Mouse (Mus musculus) heart, embryonic 14.5 days (tissue): ENCODE measurements around the gene Plxnc1. TPM values are rescaled to one million over a fixed set of nuclear protein-coding genes. Genes with fewer than 3 reads are reported as not detected.

Experiments
- ATAC-seq: fragments of 200-750 bp; cut with Nextera tagmentation; 2 replicates; pipeline ENCODE4 v1.8.0; 2017; ENCODE audit warnings: low read depth, moderate TSS enrichment; ENCODE audit not compliant: insufficient number of reproducible peaks, insufficient read depth, low FRiP score
- H3K27ac ChIP-seq, 2 experiments: fragments of 200-500 bp in 1 of 2; fragments of 300-500 bp in 1 of 2; sonication (generic) in 1 of 2; replicated peaks in 1 of 2; 2 replicates each; pipeline ENCODE4 v1.5.1; 2012 to 2014; ENCODE audit warnings: low read depth in 2 of 2, low read length in 2 of 2, control low read depth in 1 of 2, mild to moderate bottlenecking in 1 of 2, mixed read lengths in 1 of 2; ENCODE audit not compliant: control insufficient read depth in 1 of 2, insufficient read depth in 1 of 2
- H3K27me3 ChIP-seq: fragments of 300-500 bp; sonication (generic); 2 replicates; pipeline ENCODE4 v1.6.1; 2014; ENCODE audit warnings: mild to moderate bottlenecking, low read length, control low read depth; ENCODE audit not compliant: control insufficient read depth, insufficient read depth
- H3K36me3 ChIP-seq: fragments of 300-500 bp; sonication (generic); 2 replicates; pipeline ENCODE4 v1.6.1; 2014; ENCODE audit warnings: mild to moderate bottlenecking, control low read depth, low read length, mixed read lengths; ENCODE audit not compliant: control insufficient read depth, insufficient read depth
- H3K4me1 ChIP-seq, 2 experiments: fragments of 200-500 bp in 1 of 2; fragments of 300-500 bp in 1 of 2; sonication (generic) in 1 of 2; 2 replicates each; pipeline ENCODE4 v1.6.1; 2012 to 2014; ENCODE audit warnings: low read length in 2 of 2, control low read depth in 1 of 2, mixed read lengths in 1 of 2; ENCODE audit not compliant: control insufficient read depth in 2 of 2, insufficient read depth in 2 of 2
- H3K4me2 ChIP-seq: fragments of 300-500 bp; sonication (generic); 2 replicates; pipeline ENCODE4 v1.6.1; 2014; ENCODE audit warnings: mild to moderate bottlenecking, low read length
- H3K4me3 ChIP-seq, 2 experiments: fragments of 200-500 bp in 1 of 2; fragments of 300-500 bp in 1 of 2; sonication (generic) in 1 of 2; 2 replicates each; pipeline ENCODE4 v1.5.1; 2012 to 2014; ENCODE audit warnings: low read length in 2 of 2, mild to moderate bottlenecking in 2 of 2, control low read depth in 1 of 2, low read depth in 1 of 2, moderate library complexity in 1 of 2; ENCODE audit not compliant: control insufficient read depth in 1 of 2, insufficient read depth in 1 of 2
- H3K9ac ChIP-seq: fragments of 300-500 bp; sonication (generic); 2 replicates; pipeline ENCODE4 v1.6.1; 2014; ENCODE audit warnings: mild to moderate bottlenecking, low read length
- H3K9me3 ChIP-seq: fragments of 300-500 bp; sonication (generic); 2 replicates; pipeline ENCODE4 v1.6.1; 2016; ENCODE audit warnings: low read length, control low read depth; ENCODE audit not compliant: control insufficient read depth
- WGBS: fragments of 180-500 bp; shearing (Covaris S2); extraction: QIAGEN DNeasy Blood & Tissue Kit; methylation state at CpG from one replicate; pipeline ENCODE4 v1.1.7; 2014; 5-methylcytosine and 5-hydroxymethylcytosine counted together
- polyA plus RNA-seq: library from polyadenylated mRNA; unstranded; fragments of >200 nt; fragmentation: Nextera tagmentation; extraction: Ambion mirVana; gene quantifications from 2 replicates; pipeline ENCODE4 v1.2.1, GENCODE M21; 2014

Plxnc1 gene
- polyA plus RNA-seq, 1 experiment from 2014 or later, result 6.9 TPM

DNA sequence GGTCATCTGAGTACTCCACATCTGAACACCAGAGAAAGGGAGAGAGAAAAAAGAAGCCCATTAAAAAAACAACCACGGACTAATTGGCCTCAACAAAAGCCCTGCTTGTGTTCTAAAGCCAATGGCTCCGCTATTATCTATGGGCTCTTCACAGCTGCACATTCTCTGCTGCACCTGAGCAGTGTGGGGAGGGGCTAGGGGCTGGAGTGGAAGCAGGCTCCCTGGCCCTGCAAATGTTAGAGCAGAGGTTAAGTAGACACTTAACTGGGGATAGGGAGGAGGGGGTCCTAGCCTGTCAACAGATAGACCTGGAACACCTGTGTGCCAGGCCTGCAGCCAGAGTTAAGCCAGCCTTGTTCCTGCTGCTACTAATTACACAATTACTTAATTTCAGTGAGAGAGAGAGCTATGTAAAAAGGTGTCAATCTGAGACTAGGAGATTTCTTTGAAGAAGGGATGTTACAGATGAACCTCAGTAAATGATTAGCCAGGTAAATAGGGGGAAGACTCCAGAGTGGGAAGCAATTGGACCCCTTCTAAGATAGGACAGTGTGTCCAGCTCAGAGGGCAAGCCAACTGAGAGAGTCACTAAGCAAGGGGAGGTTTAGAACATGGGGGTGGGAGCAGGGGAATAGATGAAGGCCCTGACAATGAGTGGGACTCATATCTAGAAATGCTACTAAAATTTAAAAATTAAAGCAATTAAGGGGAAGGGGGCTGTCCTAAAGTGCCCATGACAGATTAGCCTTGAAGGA, 145.0 kb downstream of the Plxnc1 start:
- H3K4me1 ChIP-seq, result peaks cover 17 to 35% of the 10 kb centered on the region in 2 experiments
- WGBS, result 38% methylated on average over 2 of the region's 2 CpGs

DNA sequence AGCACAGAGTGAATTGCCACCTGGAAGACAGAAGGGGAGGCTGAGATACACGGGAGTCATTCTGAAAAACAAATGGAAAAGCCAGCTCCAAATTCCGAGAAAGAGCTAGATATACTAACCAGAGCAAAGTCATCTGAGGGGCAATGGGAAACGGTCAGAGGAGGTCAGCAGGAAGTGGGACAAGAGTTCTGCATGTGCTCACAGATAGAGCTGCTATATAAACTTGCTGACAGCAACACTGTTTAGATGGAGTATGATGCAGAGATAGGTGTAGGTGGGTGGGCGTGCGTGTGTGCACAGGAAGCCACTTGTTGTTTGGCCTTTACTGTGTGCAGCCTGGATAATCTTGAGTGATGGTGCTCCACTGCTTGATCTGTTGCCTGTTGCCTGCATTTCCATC, 146.5 kb downstream of the Plxnc1 start:
- WGBS, result 30% methylated on average over 5 of the region's 5 CpGs
- Histone ChIP-seq H3K4me1 (peaks cover 14 to 32% of the 10 kb centered on the region in 2 experiments), H3K27me3 (no peaks in the 10 kb centered on the region), H3K36me3 (peaks cover 10% of the 10 kb centered on the region; the same call in 1 of the 2 replicates), H3K27ac (no peak overlapping the region), H3K9ac (no peak overlapping the region), H3K4me2 (no peak overlapping the region), H3K9me3 (no peaks in the 10 kb centered on the region), H3K4me3 (no peak overlapping the region)
- no peak; the same call in 1 of the 2 replicates for ATAC-seq

More for the DNA sequence above, 145.0 kb downstream of the Plxnc1 start:
- Histone ChIP-seq H3K36me3 (peaks cover 3% of the 10 kb centered on the region; the same call in 1 of the 2 replicates), H3K9me3 (no peaks in the 10 kb centered on the region), H3K27ac (no peak overlapping the region), H3K4me3 (no peak overlapping the region), H3K27me3 (no peaks in the 10 kb centered on the region), H3K9ac (no peak overlapping the region), H3K4me2 (no peak overlapping the region)
- no peak for ATAC-seq

DNA sequence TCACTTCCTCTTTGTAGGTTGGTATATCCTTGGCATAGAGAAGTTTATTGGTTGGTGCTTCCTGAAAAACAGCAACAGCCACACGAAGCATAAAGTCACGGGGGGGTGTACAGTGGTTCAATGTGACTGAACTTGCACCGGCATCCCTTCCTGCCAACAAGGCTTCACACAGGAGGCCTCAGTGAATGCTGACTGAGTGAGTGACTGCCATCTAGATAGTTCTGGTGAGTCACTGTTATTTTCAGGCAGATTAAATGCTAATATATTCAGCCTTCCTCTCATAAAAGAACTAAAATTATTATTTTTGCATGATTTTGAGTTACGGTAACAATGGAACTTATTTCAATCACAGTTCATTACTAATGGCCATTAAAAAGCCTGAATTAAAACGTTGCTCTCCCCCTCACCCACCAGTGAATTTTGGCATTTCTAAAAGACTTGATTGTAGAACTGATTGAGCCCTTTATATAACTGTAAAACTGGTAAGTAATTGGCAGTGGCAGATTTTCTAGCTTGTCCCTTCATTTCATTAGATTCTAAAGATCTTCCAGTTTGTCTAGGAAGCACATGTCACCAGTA, 149.9 kb downstream of the Plxnc1 start:
- Histone ChIP-seq H3K27ac (no peak overlapping the region), H3K4me1 (peaks cover 8 to 13% of the 10 kb centered on the region in 2 experiments), H3K4me3 (no peak overlapping the region), H3K27me3 (no peaks in the 10 kb centered on the region), H3K9ac (no peak overlapping the region), H3K9me3 (no peaks in the 10 kb centered on the region), H3K36me3 (peaks cover 20% of the 10 kb centered on the region), H3K4me2 (no peak overlapping the region)
- 87% methylated on average over 5 of the region's 5 CpGs for WGBS
- ATAC-seq, result no peak

DNA sequence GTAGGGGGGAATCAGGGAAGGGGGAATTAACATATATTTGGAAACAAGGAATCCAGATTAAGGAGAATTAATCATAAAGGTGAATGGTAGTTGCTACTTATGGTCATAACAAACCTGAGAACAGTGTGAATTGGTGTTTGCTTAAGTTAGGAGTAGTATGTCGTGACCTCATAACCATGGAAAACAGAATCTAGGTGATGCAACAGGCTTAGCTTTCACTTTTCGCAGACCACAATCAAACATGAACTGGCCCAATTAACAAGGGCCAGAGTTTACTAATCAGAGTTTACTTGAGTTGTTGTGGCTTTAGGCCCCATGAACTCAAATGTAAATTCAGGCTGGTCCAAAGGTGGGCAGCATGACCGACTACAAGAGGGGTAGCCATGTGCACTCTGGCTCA, 150.7 kb downstream of the Plxnc1 start:
- H3K4me3 ChIP-seq, result no peak overlapping the region
- no peak for ATAC-seq
- no peak overlapping the region for H3K9ac ChIP-seq
- no peaks in the 10 kb centered on the region for H3K27me3 ChIP-seq
- 92% methylated on average over 3 of the region's 3 CpGs for WGBS
- no peaks in the 10 kb centered on the region for H3K9me3 ChIP-seq
- H3K27ac ChIP-seq, result no peak overlapping the region
- H3K4me1 ChIP-seq, result peaks cover 4 to 11% of the 10 kb centered on the region in 2 experiments
- H3K36me3 ChIP-seq, result peaks cover 22% of the 10 kb centered on the region
- no peak overlapping the region for H3K4me2 ChIP-seq

DNA sequence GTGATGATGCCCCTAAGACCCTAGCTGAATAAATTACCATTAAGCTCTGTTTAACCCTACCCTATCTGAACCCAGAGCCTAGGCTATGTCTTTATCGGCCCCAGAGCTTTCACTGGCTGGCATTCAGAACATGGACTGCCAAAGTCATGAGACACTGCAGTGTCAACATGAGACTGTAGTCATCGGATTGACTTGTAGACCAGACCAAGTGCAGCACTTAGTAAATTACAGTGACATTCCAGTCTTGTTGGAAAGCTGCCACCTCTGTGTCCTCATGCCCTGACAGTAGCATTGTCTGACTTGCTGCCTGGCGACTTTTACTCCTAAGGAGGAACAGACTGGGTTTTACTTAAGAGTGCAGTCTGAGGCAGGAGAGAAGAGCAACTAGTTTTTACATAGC, 155.4 kb downstream of the Plxnc1 start:
- no peak overlapping the region for H3K4me3 ChIP-seq
- peak overlapping the region; percentile 45; the same call in 1 of the 2 replicates for H3K9ac ChIP-seq
- H3K9me3 ChIP-seq, result no peaks in the 10 kb centered on the region
- no peaks in the 10 kb centered on the region for H3K27me3 ChIP-seq
- WGBS, result 11% methylated on average over 3 of the region's 3 CpGs
- peak overlapping the region; percentile 34 to 71 for H3K27ac ChIP-seq
- peak; percentile 71; the same call in 1 of the 2 replicates for ATAC-seq
- H3K36me3 ChIP-seq, result peaks cover 28% of the 10 kb centered on the region
- H3K4me1 ChIP-seq, result peaks cover 0 to 6% of the 10 kb centered on the region in 2 experiments; a peak in 2 of 4 replicates
- H3K4me2 ChIP-seq, result no peak overlapping the region

DNA sequence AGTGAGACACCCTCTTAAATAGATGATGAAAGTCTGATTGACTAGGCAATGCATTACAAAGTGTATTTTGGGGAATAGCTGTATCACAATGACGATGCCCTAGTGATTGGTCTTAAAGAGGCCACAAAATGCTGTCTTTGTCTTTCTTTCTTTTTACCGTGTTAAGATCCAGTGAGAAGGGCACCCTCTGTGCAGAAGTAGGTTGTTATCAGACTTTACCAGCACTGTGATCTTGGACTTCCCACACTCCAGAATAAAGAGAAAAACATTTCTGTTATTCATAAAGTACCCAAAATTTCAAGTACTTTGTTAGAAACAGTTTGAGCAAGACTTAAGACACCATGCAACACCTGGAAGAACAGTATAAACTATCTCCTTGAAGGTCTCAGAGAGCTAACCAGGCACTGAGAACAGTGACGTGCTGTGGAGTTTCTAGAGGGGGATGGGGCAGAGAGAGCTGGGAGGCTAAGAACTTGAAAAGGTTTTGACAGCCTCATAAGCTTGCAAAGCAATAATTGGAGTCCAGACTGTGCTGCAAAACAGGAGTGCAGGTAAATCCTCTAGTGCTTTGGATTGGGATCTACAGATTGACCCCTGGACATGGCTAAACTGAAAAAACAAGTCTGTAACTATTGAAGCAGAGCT, 163.9 kb downstream of the Plxnc1 start:
- WGBS, result 67% methylated on average over 3 of the region's 3 CpGs
- Histone ChIP-seq H3K36me3 (peaks cover 9% of the 10 kb centered on the region; the same call in 1 of the 2 replicates), H3K9ac (no peak overlapping the region), H3K27me3 (no peaks in the 10 kb centered on the region), H3K4me1 (no peaks in the 10 kb centered on the region), H3K9me3 (no peaks in the 10 kb centered on the region), H3K27ac (no peak overlapping the region), H3K4me2 (no peak overlapping the region), H3K4me3 (no peak overlapping the region)
- ATAC-seq, result no peak

DNA sequence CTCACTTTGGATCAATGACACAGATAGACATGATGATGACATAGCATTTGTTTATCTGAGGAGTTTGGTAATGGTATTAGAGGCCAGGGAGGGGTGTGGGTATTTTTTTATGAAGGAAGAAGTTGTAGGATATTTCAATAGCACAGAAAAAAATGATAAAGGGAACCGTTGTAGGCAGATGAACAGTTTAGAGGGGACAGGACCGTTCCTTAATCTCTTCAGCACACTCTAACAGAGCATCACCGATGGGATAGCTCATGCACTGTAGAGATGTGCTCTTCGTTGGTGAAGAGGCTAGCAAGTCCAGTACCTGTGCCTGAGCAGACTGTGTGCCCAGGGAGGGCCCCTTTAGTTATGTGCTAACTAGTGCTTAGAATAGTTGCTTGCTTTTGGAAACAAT, 165.3 kb downstream of the Plxnc1 start:
- WGBS, result 92% methylated on average over 4 of the region's 4 CpGs
- ATAC-seq, result no peak

More for the DNA sequence above, 165.3 kb downstream of the Plxnc1 start:
- Histone ChIP-seq H3K9ac (no peak overlapping the region), H3K27ac (no peak overlapping the region), H3K4me2 (no peak overlapping the region), H3K9me3 (no peaks in the 10 kb centered on the region), H3K27me3 (no peaks in the 10 kb centered on the region), H3K4me1 (no peaks in the 10 kb centered on the region), H3K4me3 (no peak overlapping the region), H3K36me3 (peaks cover 9% of the 10 kb centered on the region; the same call in 1 of the 2 replicates)
